Mouse (Mus musculus): ENCODE data around the gene Myocos. TPM values are rescaled to one million over a fixed set of nuclear protein-coding genes. Genes with fewer than 3 reads are reported as not detected.

Gene Myocos
- not detected for total RNA-seq (2023)

GRCm38 (mm10) chr1:162658119-162658518, at the start of gene Myocos:
Gene Myocos (minus strand): TSS chr1:162658219.

GRCm38 (mm10) chr1:162639051-162639750, 18.8 kb downstream of the Myocos start, which contains the start of gene Myoc:
Gene Myoc (plus strand): TSS chr1:162639155.

Other genes starting within 250 kb of the Myocos start
- gene Dnm3, start 180.2 kb downstream of the Myocos start, total RNA-seq (2023) = not detected
- 1 to 10 TPM; 5.0 to 6.5 TPM for gene Mettl13, start 109.7 kb downstream of the Myocos start, total RNA-seq (2023)
- gene Vamp4, start 87.7 kb downstream of the Myocos start, total RNA-seq (2023) = 10 to 100 TPM; 44.6 to 54.1 TPM
- not detected for gene Myoc, start 19.1 kb downstream of the Myocos start, total RNA-seq (2023)
- 100 to 1,000 TPM; 149 to 157 TPM for gene Prrc2c, start 82.3 kb upstream of the Myocos start, total RNA-seq (2023)
- gene Fmo4, start 155.8 kb upstream of the Myocos start, total RNA-seq (2023) = not detected
- not detected for gene Fmo1, start 208.4 kb upstream of the Myocos start, total RNA-seq (2023)
- gene Fmo2, start 240.5 kb upstream of the Myocos start, total RNA-seq (2023) = not detected